Mouse (Mus musculus) stomach, embryonic 16.5 days (tissue): ENCODE data around the gene Mfsd4b5. TPM values are rescaled to one million over a fixed set of nuclear protein-coding genes. Genes with fewer than 3 reads are reported as not detected.

ENCODE experiments used
- ATAC-seq: fragments of 200-750 bp; cut with Nextera tagmentation; 2 replicates; pipeline ENCODE4 v1.8.0; 2017; ENCODE audit warnings: moderate number of reproducible peaks, moderate TSS enrichment; ENCODE audit not compliant: insufficient read depth, low FRiP score
- H3K27ac ChIP-seq: fragments of 300-500 bp; sonication (generic); 2 replicates; pipeline ENCODE4 v1.5.1; 2014; ENCODE audit warnings: low read length
- H3K27me3 ChIP-seq: fragments of 300-500 bp; sonication (generic); 2 replicates; pipeline ENCODE4 v1.6.1; 2014; ENCODE audit warnings: low read length, control low read depth, mixed read lengths; ENCODE audit not compliant: control insufficient read depth, insufficient read depth
- H3K36me3 ChIP-seq: fragments of 300-500 bp; sonication (generic); 2 replicates; pipeline ENCODE4 v1.6.1; 2014; ENCODE audit warnings: low read length; ENCODE audit not compliant: control insufficient read depth, insufficient read depth
- H3K4me1 ChIP-seq: fragments of 300-500 bp; sonication (generic); 2 replicates; pipeline ENCODE4 v1.6.1; 2014; ENCODE audit warnings: low read length, control low read depth, mixed read lengths; ENCODE audit not compliant: control insufficient read depth, insufficient read depth
- H3K4me2 ChIP-seq: fragments of 300-500 bp; sonication (generic); 2 replicates; pipeline ENCODE4 v1.6.1; 2014; ENCODE audit warnings: low read depth, low read length, mixed read lengths
- H3K4me3 ChIP-seq: fragments of 300-500 bp; sonication (generic); replicated peaks from 2 replicates; pipeline ENCODE4 v1.5.1; 2014; ENCODE audit warnings: mild to moderate bottlenecking, low read length
- H3K9ac ChIP-seq: fragments of 300-500 bp; sonication (generic); 2 replicates; pipeline ENCODE4 v1.6.1; 2014; ENCODE audit warnings: low read length
- H3K9me3 ChIP-seq: fragments of 300-500 bp; sonication (generic); replicated peaks from 2 replicates; pipeline ENCODE4 v1.6.1; 2016; ENCODE audit warnings: low read length, control low read depth; ENCODE audit not compliant: control insufficient read depth
- WGBS: fragments of 180-500 bp; shearing (Covaris S2); extraction: QIAGEN DNeasy Blood & Tissue Kit; methylation state at CpG from one replicate; pipeline ENCODE4 v1.1.7; 2014; 5-methylcytosine and 5-hydroxymethylcytosine counted together
- polyA plus RNA-seq: library from polyadenylated mRNA; unstranded; fragments of >200 nt; fragmentation: Nextera tagmentation; extraction: Ambion mirVana; gene quantifications from 2 replicates; pipeline ENCODE4 v1.2.1, GENCODE M21; 2015

The Mfsd4b5 gene
- polyA plus RNA-seq, 1 experiment from 2014 or later = 0.08 TPM

DNA sequence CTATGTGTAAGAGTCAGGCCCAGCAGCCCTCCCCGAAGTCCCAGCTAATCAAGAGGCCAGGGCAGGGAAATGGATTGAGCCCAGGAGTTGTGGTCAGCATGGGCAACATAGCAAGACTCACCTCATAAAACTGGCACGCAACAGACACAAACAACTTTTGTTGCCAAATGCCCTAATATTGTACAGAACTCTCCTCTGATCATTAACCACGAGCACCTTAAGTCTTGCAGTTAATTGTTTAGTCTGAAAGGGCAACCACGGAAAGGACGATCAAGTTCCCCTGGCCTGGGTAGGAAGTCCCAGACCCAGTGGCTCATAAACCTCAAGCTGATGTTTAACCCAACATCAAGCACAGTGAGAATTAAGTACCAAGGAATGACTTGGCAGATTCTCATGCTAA lies 3.8 kb downstream of the Mfsd4b5 start:
- 73% methylated on average over 5 of the region's 5 CpGs for WGBS
- no peak overlapping the region for H3K27ac ChIP-seq

DNA sequence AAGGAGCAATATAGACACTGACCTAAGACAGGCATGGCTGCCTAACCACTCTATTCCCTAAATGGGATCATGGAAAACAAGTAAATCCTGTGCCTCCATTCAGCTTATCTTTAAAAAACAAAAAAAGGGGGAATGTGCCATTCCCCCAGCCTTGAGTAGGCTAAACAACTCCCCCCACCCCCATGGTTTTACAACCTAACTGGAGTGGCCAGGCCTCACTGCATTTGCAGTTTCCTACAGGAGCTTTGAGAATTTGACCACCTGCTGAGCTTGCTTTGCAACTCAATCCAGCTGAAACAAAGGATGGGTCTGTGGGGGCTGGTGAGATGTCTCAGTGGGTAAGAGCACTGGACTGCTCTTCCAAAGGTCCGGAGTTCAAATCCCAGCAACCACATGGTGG lies 8.2 kb downstream of the Mfsd4b5 start:
- Histone ChIP-seq H3K36me3 (no peaks in the 10 kb centered on the region), H3K27ac (no peak overlapping the region), H3K4me3 (no peak overlapping the region), H3K9ac (no peak overlapping the region), H3K9me3 (peaks cover 4% of the 10 kb centered on the region; the same call in 1 of the 2 replicates), H3K4me1 (no peaks in the 10 kb centered on the region), H3K4me2 (no peak overlapping the region), H3K27me3 (no peaks in the 10 kb centered on the region)
- ATAC-seq = no peak
- WGBS = 88% methylated on average over 1 of the region's 1 CpGs

More for the DNA sequence above, 3.8 kb downstream of the Mfsd4b5 start:
- Histone ChIP-seq H3K36me3 (no peaks in the 10 kb centered on the region), H3K4me1 (no peaks in the 10 kb centered on the region), H3K9ac (no peak overlapping the region), H3K4me3 (no peak overlapping the region), H3K9me3 (peaks cover 4% of the 10 kb centered on the region; the same call in 1 of the 2 replicates), H3K27me3 (no peaks in the 10 kb centered on the region), H3K4me2 (no peak overlapping the region)
- ATAC-seq = no peak

- WGBS = 94% methylated on average over 4 of the region's 4 CpGs
These were observed 9.1 kb downstream of the Mfsd4b5 start for GRCm38 (mm10) chr10:39977346-39977745.

GRCm38 (mm10) chr10:39975771-39976170 lies 10.7 kb downstream of the Mfsd4b5 start:
- H3K9me3 ChIP-seq = peaks cover 4% of the 10 kb centered on the region; the same call in 1 of the 2 replicates
- no peak overlapping the region for H3K4me2 ChIP-seq
- H3K36me3 ChIP-seq = no peaks in the 10 kb centered on the region
- no peak overlapping the region for H3K4me3 ChIP-seq
- H3K9ac ChIP-seq = no peak overlapping the region
- no peaks in the 10 kb centered on the region for H3K4me1 ChIP-seq
- no peak overlapping the region for H3K27ac ChIP-seq
- H3K27me3 ChIP-seq = no peaks in the 10 kb centered on the region
- no peak for ATAC-seq
- WGBS = 39% methylated on average over 2 of the region's 2 CpGs

More at GRCm38 (mm10) chr10:39977346-39977745, 9.1 kb downstream of the Mfsd4b5 start:
- no peaks in the 10 kb centered on the region for H3K36me3 ChIP-seq
- H3K27ac ChIP-seq = no peak overlapping the region
- ATAC-seq = no peak
- H3K9me3 ChIP-seq = peaks cover 4% of the 10 kb centered on the region; the same call in 1 of the 2 replicates
- H3K4me2 ChIP-seq = no peak overlapping the region
- H3K4me3 ChIP-seq = no peak overlapping the region
- no peaks in the 10 kb centered on the region for H3K27me3 ChIP-seq
- H3K4me1 ChIP-seq = no peaks in the 10 kb centered on the region
- H3K9ac ChIP-seq = no peak overlapping the region

DNA sequence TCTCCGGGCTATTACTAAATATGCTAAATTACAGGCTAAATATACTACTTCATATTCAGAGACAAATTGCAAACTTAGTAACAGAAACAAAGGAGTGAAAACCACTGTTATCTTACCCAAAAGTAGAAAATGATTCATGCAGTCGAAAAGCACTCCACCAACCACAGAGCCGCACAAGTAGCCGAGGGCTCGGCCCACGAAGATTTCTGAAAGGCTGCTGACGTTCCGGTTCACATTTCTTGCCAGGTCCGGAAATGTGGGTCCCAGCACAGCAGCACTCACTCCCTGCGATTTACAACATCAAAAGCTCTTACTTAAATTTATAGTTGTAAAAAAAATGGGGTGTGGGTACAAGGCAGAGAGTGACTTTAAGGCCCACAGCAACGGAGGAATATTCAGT lies 11.5 kb downstream of the Mfsd4b5 start:
- Histone ChIP-seq H3K4me3 (no peak overlapping the region), H3K4me2 (no peak overlapping the region), H3K4me1 (no peaks in the 10 kb centered on the region), H3K27me3 (no peaks in the 10 kb centered on the region), H3K27ac (no peak overlapping the region), H3K36me3 (no peaks in the 10 kb centered on the region), H3K9me3 (peaks cover 4% of the 10 kb centered on the region; the same call in 1 of the 2 replicates), H3K9ac (no peak overlapping the region)
- no peak for ATAC-seq
- WGBS = 59% methylated on average over 11 of the region's 11 CpGs

DNA sequence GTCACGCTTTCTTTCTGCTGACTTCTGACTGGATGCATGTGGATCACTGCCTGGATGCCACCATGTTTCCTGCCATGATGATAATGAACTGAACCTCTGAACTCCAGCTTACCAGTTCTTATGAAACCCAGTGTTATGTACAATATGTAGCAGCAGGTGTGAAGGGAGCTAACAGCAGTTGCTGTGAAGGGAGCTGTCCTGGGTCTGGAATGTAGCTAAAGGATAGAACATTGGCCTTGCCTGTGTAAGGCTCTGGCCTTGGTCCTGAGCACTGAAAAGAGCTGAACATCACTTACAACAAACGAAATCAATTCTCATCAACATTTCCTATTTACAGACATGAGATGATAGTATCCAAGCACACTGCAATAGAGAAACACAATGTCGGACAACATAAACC lies 18.9 kb downstream of the Mfsd4b5 start:
- 85% methylated on average over 3 of the region's 3 CpGs for WGBS
- Histone ChIP-seq H3K27me3 (no peaks in the 10 kb centered on the region), H3K9ac (no peak overlapping the region), H3K4me1 (no peaks in the 10 kb centered on the region), H3K4me3 (no peak overlapping the region), H3K9me3 (peaks cover 3% of the 10 kb centered on the region; the same call in 1 of the 2 replicates), H3K27ac (no peak overlapping the region), H3K36me3 (no peaks in the 10 kb centered on the region), H3K4me2 (no peak overlapping the region)
- ATAC-seq = no peak

- no peak for ATAC-seq
- no peak overlapping the region for H3K4me2 ChIP-seq
- WGBS = 39% methylated on average over 1 of the region's 1 CpGs
These were observed 24.5 kb downstream of the Mfsd4b5 start for GRCm38 (mm10) chr10:39961906-39962305.

DNA sequence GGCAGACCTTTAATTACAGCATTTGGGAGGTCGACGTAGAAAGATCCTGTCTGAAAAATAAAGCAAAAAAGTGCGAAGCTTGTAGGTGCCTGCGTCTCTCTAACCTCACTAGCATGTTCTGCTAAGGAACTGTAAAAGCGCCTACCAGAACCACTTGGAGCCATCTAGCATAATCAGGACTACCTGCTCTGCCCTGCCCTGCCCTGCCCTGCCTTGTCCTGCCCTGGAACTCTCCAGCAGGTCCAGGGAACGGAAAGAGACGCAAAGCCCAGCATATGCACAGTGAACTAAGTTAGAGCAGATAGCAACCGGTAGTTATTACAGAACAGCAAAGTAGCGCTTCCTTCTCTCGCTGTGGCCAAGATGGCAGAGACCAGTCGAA lies 26.0 kb downstream of the Mfsd4b5 start:
- Histone ChIP-seq H3K4me1 (no peaks in the 10 kb centered on the region), H3K9ac (no peak overlapping the region), H3K9me3 (no peaks in the 10 kb centered on the region), H3K27me3 (no peaks in the 10 kb centered on the region), H3K4me2 (peak overlapping the region; percentile 96), H3K36me3 (no peaks in the 10 kb centered on the region), H3K27ac (no peak overlapping the region), H3K4me3 (peak overlapping the region; percentile 68; the same call in 1 of the 2 replicates)
- 40% methylated on average over 11 of the region's 11 CpGs for WGBS
- ATAC-seq = peak; percentile 31

More at GRCm38 (mm10) chr10:39961906-39962305, 24.5 kb downstream of the Mfsd4b5 start:
- H3K4me1 ChIP-seq = no peaks in the 10 kb centered on the region
- H3K27me3 ChIP-seq = no peaks in the 10 kb centered on the region
- H3K36me3 ChIP-seq = no peaks in the 10 kb centered on the region
- no peak overlapping the region for H3K9ac ChIP-seq
- no peak overlapping the region for H3K27ac ChIP-seq
- no peak overlapping the region for H3K4me3 ChIP-seq
- H3K9me3 ChIP-seq = no peaks in the 10 kb centered on the region

DNA sequence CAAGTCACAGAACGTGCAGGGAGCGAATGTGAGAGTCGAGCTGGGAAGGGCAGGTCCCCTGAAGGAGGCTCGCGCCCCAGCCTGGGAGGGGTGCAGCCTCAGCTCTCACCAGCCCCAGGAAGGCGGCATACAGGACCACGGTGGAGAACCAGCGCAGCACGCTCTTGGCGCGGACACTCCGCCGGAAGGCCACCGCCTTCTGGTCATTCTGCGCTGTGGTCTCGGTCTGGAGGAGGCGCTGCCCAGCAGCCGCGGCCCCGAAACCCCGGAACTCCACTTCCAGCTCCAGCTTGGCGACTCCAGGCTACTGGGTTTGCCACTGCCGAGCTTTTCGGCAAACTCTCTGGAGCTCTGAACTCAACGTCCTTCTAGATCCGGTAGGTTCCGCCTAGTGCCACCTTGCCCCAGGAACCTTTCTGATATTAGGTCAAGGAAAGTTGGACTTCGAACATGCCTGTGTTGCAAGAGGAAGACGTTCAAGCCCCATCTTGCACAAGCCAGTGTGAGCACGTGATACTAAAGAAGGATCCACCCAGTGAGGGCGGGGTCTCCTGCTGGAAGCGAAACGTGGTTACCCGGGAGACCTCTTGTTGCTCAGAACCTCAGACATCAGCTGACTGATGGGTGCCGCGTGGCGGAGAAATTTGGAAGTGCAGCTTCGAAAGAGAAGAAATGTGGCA lies 26.5 kb downstream of the Mfsd4b5 start, which contains the start of gene Mfsd4b3:
Gene Mfsd4b3 (minus strand): TSS at position 393 of the 680 bp plus-strand sequence.
- WGBS = under 1% methylated on average over 38 of the region's 38 CpGs

More for the DNA sequence above, 26.5 kb downstream of the Mfsd4b5 start, which contains the start of gene Mfsd4b3:
- Histone ChIP-seq H3K36me3 (no peaks in the 10 kb centered on the region), H3K4me3 (peak within 1 kb of the TSS; percentile 68), H3K4me1 (no peaks in the 10 kb centered on the region), H3K27me3 (no peaks in the 10 kb centered on the region), H3K9me3 (no peaks in the 10 kb centered on the region), H3K4me2 (peak within 1 kb of the TSS; percentile 96), H3K9ac (peak within 1 kb of the TSS; percentile 79), H3K27ac (peak within 1 kb of the TSS; percentile 79)
- ATAC-seq = peak; percentile 98
